Mouse (Mus musculus) MEL (cell line): ENCODE results near the gene Gpn1. TPM values are rescaled to one million over a fixed set of nuclear protein-coding genes. Genes with fewer than 3 reads are reported as not detected.

Experiments
- DNase-seq: peaks from one replicate; pipeline ENCODE4 v3.0.0; 2011; ENCODE audit warnings: low read depth, low spot score
- H3K27ac ChIP-seq: 2 replicates; pipeline ENCODE4 v1.5.1; 2012; ENCODE audit warnings: low read depth, mild to moderate bottlenecking, control low read depth, low read length, moderate library complexity; ENCODE audit not compliant: control insufficient read depth
- H3K27me3 ChIP-seq, 2 experiments: fragments of 150-350 bp in 1 of 2; sonication (generic) in 1 of 2; 2 replicates each; pipeline ENCODE4 v1.6.1; 2012; ENCODE audit warnings: low read length in 2 of 2, mild to moderate bottlenecking in 2 of 2, improper control_type of control experiment in 1 of 2, moderate library complexity in 1 of 2; ENCODE audit not compliant: insufficient read depth in 2 of 2, control insufficient read depth in 1 of 2
- H3K36me3 ChIP-seq, 2 experiments: 2 replicates each; pipeline ENCODE4 v1.6.1; 2012 to 2014; ENCODE audit warnings: low read length in 2 of 2, improper control_type of control experiment in 1 of 2, inconsistent platforms in 1 of 2, mild to moderate bottlenecking in 1 of 2; ENCODE audit not compliant: insufficient read depth in 2 of 2, control insufficient read depth in 1 of 2
- H3K4me1 ChIP-seq, 2 experiments: fragments of 150-350 bp in 1 of 2; sonication (generic) in 1 of 2; 2 replicates each; pipeline ENCODE4 v1.6.1; 2012; ENCODE audit warnings: low read length in 2 of 2, improper control_type of control experiment in 1 of 2, mild to moderate bottlenecking in 1 of 2; ENCODE audit not compliant: insufficient read depth in 2 of 2, control insufficient read depth in 1 of 2
- H3K4me3 ChIP-seq, 2 experiments: fragments of 150-350 bp in 1 of 2; sonication (generic) in 1 of 2; 2 replicates each; pipeline ENCODE4 v1.5.1; 2012; ENCODE audit warnings: low read depth in 2 of 2, low read length in 2 of 2, mild to moderate bottlenecking in 2 of 2, moderate library complexity in 2 of 2, control low read depth in 1 of 2, improper control_type of control experiment in 1 of 2; ENCODE audit not compliant: control insufficient read depth in 1 of 2, insufficient read depth in 1 of 2
- H3K79me2 ChIP-seq: 2 replicates; pipeline ENCODE4 v1.6.1; 2012; ENCODE audit warnings: mild to moderate bottlenecking, low read length, moderate library complexity; ENCODE audit not compliant: control insufficient read depth, poor library complexity, insufficient read depth
- H3K9ac ChIP-seq: 2 replicates; pipeline ENCODE4 v1.6.1; 2012; ENCODE audit warnings: low read depth, mild to moderate bottlenecking, control low read depth, low read length, moderate library complexity; ENCODE audit not compliant: control insufficient read depth, poor library complexity, severe bottlenecking
- H3K9me3 ChIP-seq: fragments of 150-350 bp; sonication (generic); replicated peaks from 2 replicates; pipeline ENCODE4 v1.6.1; 2012; ENCODE audit warnings: mild to moderate bottlenecking, low read length, improper control_type of control experiment, moderate library complexity; ENCODE audit not compliant: insufficient read depth
- BHLHE40 ChIP-seq: IDR thresholded peaks from 2 replicates; pipeline ENCODE4 v1.6.1; 2012; ENCODE audit warnings: low read depth, mild to moderate bottlenecking, inconsistent platforms, low read length, improper control_type of control experiment, borderline replicate concordance
- EP300 ChIP-seq, 2 experiments: IDR thresholded peaks; 2 replicates each; pipeline ENCODE4 v1.6.1; 2011; ENCODE audit warnings: improper control_type of control experiment in 2 of 2, low read length in 2 of 2, low read depth in 1 of 2, mild to moderate bottlenecking in 1 of 2
- GABPA ChIP-seq: IDR thresholded peaks from 2 replicates; pipeline ENCODE4 v1.6.1; 2012; ENCODE audit warnings: low read depth, mild to moderate bottlenecking, inconsistent platforms, low read length, improper control_type of control experiment, moderate library complexity
- KAT2A ChIP-seq: conservative IDR thresholded peaks from 2 replicates; pipeline ENCODE4 v1.6.1; 2012; ENCODE audit warnings: low read depth, low read length, improper control_type of control experiment, inconsistent platforms
- MAX ChIP-seq: IDR thresholded peaks from 2 replicates; pipeline ENCODE4 v1.6.1; 2011; ENCODE audit warnings: low read length, improper control_type of control experiment
- NRF1 ChIP-seq: IDR thresholded peaks from 2 replicates; pipeline ENCODE4 v1.6.1; 2014; ENCODE audit warnings: low read depth, mild to moderate bottlenecking, inconsistent platforms, low read length, improper control_type of control experiment, moderate library complexity; ENCODE audit not compliant: poor library complexity, insufficient read depth, severe bottlenecking
- SMC3 ChIP-seq: IDR thresholded peaks from 2 replicates; pipeline ENCODE4 v1.6.1; 2011; ENCODE audit warnings: low read depth, low read length, improper control_type of control experiment
- TBP ChIP-seq: IDR thresholded peaks from 2 replicates; pipeline ENCODE4 v1.8.0; 2011; ENCODE audit warnings: low read depth, low read length, improper control_type of control experiment
- UBTF ChIP-seq: IDR thresholded peaks from 2 replicates; pipeline ENCODE4 v1.6.1; 2012; ENCODE audit warnings: low read depth, mild to moderate bottlenecking, inconsistent platforms, low read length, improper control_type of control experiment, moderate library complexity, borderline replicate concordance; ENCODE audit not compliant: insufficient read depth
- USF2 ChIP-seq, 2 experiments: IDR thresholded peaks; 2 replicates each; pipeline ENCODE4 v1.6.1; 2011 to 2012; ENCODE audit warnings: improper control_type of control experiment in 2 of 2, low read length in 2 of 2, borderline replicate concordance in 1 of 2, inconsistent platforms in 1 of 2, low read depth in 1 of 2, mild to moderate bottlenecking in 1 of 2; ENCODE audit not compliant: insufficient read depth in 1 of 2
- polyA plus RNA-seq, 2 experiments: library from polyadenylated mRNA; stranded (reverse) in 1 of 2; unstranded in 1 of 2; fragments of >175 nt in 1 of 2; fragments of >200 nt in 1 of 2; gene quantifications; 2 replicates each; pipeline versions ENCODE4 v1.2.1 to v1.2.4; 2012; ENCODE audit warnings: low replicate concordance in 2 of 2, low read depth in 1 of 2; ENCODE audit not compliant: insufficient read length in 2 of 2, insufficient read depth in 1 of 2, missing spikeins in 1 of 2
- total RNA-seq: library from RNA; depleted of rRNA; stranded (reverse); fragments of 300-350 nt; gene quantifications from 2 replicates; pipeline ENCODE4 v1.2.3, GENCODE M21; 2012; rRNA removed

Gene Gpn1
- total and polyA plus RNA-seq, 3 experiments, result 75.6 to 125 TPM; not detected in 1

DNA sequence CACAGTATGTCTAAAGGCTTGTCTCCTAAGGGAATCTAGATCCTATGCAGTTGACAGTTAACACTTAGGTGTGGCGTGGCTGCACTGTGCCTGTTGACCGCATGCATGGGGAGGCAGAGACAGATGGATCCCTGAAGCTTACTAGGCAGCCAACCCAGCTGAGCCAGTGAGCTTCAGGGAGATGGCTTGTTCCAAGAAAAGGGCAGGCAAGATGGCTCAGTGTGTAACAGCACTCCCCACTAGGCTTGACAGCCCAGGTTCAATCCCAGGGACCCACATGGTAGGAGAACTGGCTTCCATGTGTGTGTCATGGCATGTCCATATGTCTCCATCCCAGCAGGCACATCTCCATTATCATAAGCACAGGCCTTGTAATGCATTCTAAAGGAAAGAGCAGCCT is 65.8 kb downstream of the Gpn1 start:
- Histone ChIP-seq H3K4me3 (no peak overlapping the region), H3K36me3 (peaks cover 0 to 6% of the 10 kb centered on the region in 2 experiments; a peak in 2 of 4 replicates), H3K9me3 (no peaks in the 10 kb centered on the region), H3K4me1 (no peaks in the 10 kb centered on the region), H3K27ac (no peak overlapping the region), H3K79me2 (no peaks in the 10 kb centered on the region), H3K9ac (no peak overlapping the region), H3K27me3 (no peaks in the 10 kb centered on the region)
- DNase-seq, result no peak
- TF ChIP-seq SMC3 (no peak), USF2 (IDR thresholded peaks at IDR 0.05; ENCODE audit: borderline replicate concordance in 1 of 2, insufficient read depth in 1 of 2, low read depth in 1 of 2, low read length in 2 of 2) (no peak), TBP (no peak), NRF1 (no peak)

DNA sequence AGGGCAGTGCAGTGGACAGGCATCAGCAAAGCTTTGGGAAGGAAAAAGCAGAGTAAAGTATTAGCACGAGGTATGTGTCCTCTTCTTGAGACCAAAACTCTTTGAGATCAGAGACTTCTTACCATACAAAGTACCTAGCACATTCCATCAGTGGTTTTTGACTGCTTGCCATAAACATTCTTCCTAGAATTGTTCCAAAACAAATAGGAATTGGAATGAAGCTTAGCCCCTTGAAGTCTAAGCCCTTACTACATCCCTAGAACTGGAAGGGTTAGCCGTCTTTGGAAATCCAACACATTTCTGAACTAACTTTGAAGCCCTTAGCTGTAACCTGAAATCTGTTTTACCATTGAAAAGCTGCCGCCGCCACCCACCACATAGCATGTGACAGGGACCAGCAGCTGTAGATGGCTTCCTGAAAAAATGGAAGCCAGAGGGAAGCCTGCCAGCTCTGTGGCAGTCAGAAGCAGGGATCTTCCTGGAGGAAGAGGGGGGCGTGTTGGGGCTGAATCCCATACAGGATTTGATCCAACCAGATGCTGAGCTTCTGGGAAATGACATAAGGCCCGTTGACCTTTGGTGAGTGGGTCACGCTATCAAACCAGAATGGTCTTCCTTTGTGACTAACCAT is 67.6 kb downstream of the Gpn1 start:
- H3K4me3 ChIP-seq, result no peak overlapping the region
- DNase-seq, result no peak
- H3K9me3 ChIP-seq, result no peaks in the 10 kb centered on the region
- no peak overlapping the region for H3K27ac ChIP-seq
- H3K79me2 ChIP-seq, result no peaks in the 10 kb centered on the region
- no peak overlapping the region for H3K9ac ChIP-seq
- H3K36me3 ChIP-seq, result no peaks in the 10 kb centered on the region; a peak in 1 of 4 replicates
- TF ChIP-seq KAT2A, result no peak
- TF ChIP-seq EP300 (IDR thresholded peaks at IDR 0.05; ENCODE audit: low read depth in 1 of 2, low read length in 2 of 2), result no peak
- TF ChIP-seq GABPA, result no peak
- no peak for TF ChIP-seq UBTF
- no peak for TF ChIP-seq BHLHE40
- TF ChIP-seq MAX, result no peak
- no peak for TF ChIP-seq NRF1
- TF ChIP-seq, all 39 proteins: peak for 0
- Histone ChIP-seq H3K4me1 (no peaks in the 10 kb centered on the region), H3K27me3 (no peaks in the 10 kb centered on the region)

Other genes with a start within 250 kb of the Gpn1 start
- 1.2 and 1.3 TPM in 2 replicates for gene Krtcap3, start 243.1 kb upstream of the Gpn1 start, total RNA-seq
- 1 to 10 TPM in 1 of 2 experiments, not detected in 1; 3.3 TPM for gene Krtcap3, start 243.1 kb upstream of the Gpn1 start, polyA plus RNA-seq
- gene Ift172, start 203.6 kb upstream of the Gpn1 start, total RNA-seq, result 13.5 and 15.3 TPM in 2 replicates
- gene Ift172, start 203.6 kb upstream of the Gpn1 start, polyA plus RNA-seq, result 10 to 100 TPM in 1 of 2 experiments, not detected in 1; 21.8 TPM
- not detected in 2 replicates for gene Fndc4, start 198.7 kb upstream of the Gpn1 start, total RNA-seq
- under 1 TPM in 1 of 2 experiments, not detected in 1; 0.32 TPM for gene Fndc4, start 198.7 kb upstream of the Gpn1 start, polyA plus RNA-seq
- 0.04 TPM in 1 of 2 replicates, not detected in the other for gene Gckr, start 197.3 kb upstream of the Gpn1 start, total RNA-seq
- gene Gckr, start 197.3 kb upstream of the Gpn1 start, polyA plus RNA-seq, result under 1 TPM in 1 of 2 experiments, not detected in 1; 0.19 TPM
- gene Zfp512, start 42.3 kb upstream of the Gpn1 start, total RNA-seq, result 32.9 and 36.6 TPM in 2 replicates
- 10 to 100 TPM in 1 of 2 experiments, not detected in 1; 47.0 TPM for gene Zfp512, start 42.3 kb upstream of the Gpn1 start, polyA plus RNA-seq
- 0.13 and 0.15 TPM in 2 replicates for gene 4930548H24Rik, start 9.0 kb upstream of the Gpn1 start, total RNA-seq
- under 1 TPM in 1 of 2 experiments, not detected in 1; 0.13 TPM for gene 4930548H24Rik, start 9.0 kb upstream of the Gpn1 start, polyA plus RNA-seq
- 37.6 and 41.7 TPM in 2 replicates for gene Slc4a1ap, start 32.3 kb downstream of the Gpn1 start, total RNA-seq
- 100 to 1,000 TPM in 1 of 2 experiments, 10 to 100 TPM in 1; 41.6 to 523 TPM for gene Slc4a1ap, start 32.3 kb downstream of the Gpn1 start, polyA plus RNA-seq
- gene Supt7l, start 33.1 kb downstream of the Gpn1 start, total RNA-seq, result 15.9 and 19.3 TPM in 2 replicates
- 10 to 100 TPM in 1 of 2 experiments, not detected in 1; 23.6 TPM for gene Supt7l, start 33.1 kb downstream of the Gpn1 start, polyA plus RNA-seq
- 239 and 249 TPM in 2 replicates for gene Mrpl33, start 102.2 kb downstream of the Gpn1 start, total RNA-seq
- 100 to 1,000 TPM in 1 of 2 experiments, not detected in 1; 158 TPM for gene Mrpl33, start 102.2 kb downstream of the Gpn1 start, polyA plus RNA-seq
- 23.8 and 34.3 TPM in 2 replicates for gene Rbks, start 202.9 kb downstream of the Gpn1 start, total RNA-seq
- 10 to 100 TPM in 1 of 2 experiments, not detected in 1; 47.4 TPM for gene Rbks, start 202.9 kb downstream of the Gpn1 start, polyA plus RNA-seq
- 40.5 and 43.3 TPM in 2 replicates for gene Babam2, start 202.9 kb downstream of the Gpn1 start, total RNA-seq
- gene Babam2, start 202.9 kb downstream of the Gpn1 start, polyA plus RNA-seq, result 10 to 100 TPM in 1 of 2 experiments, not detected in 1; 86.6 TPM